Mouse (Mus musculus): ENCODE measurements at regions not wholly inside any gene's neighbourhood (a gene's known extent, or its start where the extent isn't known, plus 50 kb on each side); places are given as distances from the start of the nearest gene placed in this dataset.

GRCm38 (mm10) chr12:40958536-40958935 lies 65.4 kb upstream of the Immp2l start:
- TF ChIP-seq CTCF (IDR thresholded peaks at IDR 0.05; ENCODE audit: extremely low read depth, insufficient read length, insufficient replicate concordance, low read depth, low read length): no peak
- TF ChIP-seq POLR2A (IDR thresholded peaks at IDR 0.05; ENCODE audit: low read depth, low read length): no peak

Measured in small intestine, adult 2 months (tissue).